Mouse (Mus musculus) midbrain, postnatal 0 days (tissue): ENCODE data around the gene Rsrc1. TPM values are rescaled to one million over a fixed set of nuclear protein-coding genes. Genes with fewer than 3 reads are reported as not detected.

Source experiments
- ATAC-seq: fragments of 200-750 bp; cut with Nextera tagmentation; 2 replicates; pipeline ENCODE4 v1.8.0; 2017; ENCODE audit warnings: moderate number of reproducible peaks, mild to moderate bottlenecking, moderate TSS enrichment, moderate library complexity; ENCODE audit not compliant: low FRiP score
- DNase-seq: peaks from one replicate; pipeline ENCODE4 v3.0.0-alpha.2; 2015; ENCODE audit warnings: low spot score
- H3K27ac ChIP-seq: fragments of 300-500 bp; sonication (generic); 2 replicates; pipeline ENCODE4 v1.5.1; 2014; ENCODE audit warnings: low read depth, mild to moderate bottlenecking, low read length, mixed read lengths
- H3K27me3 ChIP-seq: fragments of 300-500 bp; sonication (generic); 2 replicates; pipeline ENCODE4 v1.6.1; 2014; ENCODE audit warnings: low read length, control low read depth, mixed read lengths; ENCODE audit not compliant: insufficient read depth
- H3K36me3 ChIP-seq: fragments of 300-500 bp; sonication (generic); 2 replicates; pipeline ENCODE4 v1.6.1; 2014; ENCODE audit warnings: low read length, control low read depth, mixed read lengths; ENCODE audit not compliant: insufficient read depth
- H3K4me1 ChIP-seq: fragments of 300-500 bp; sonication (generic); 2 replicates; pipeline ENCODE4 v1.6.1; 2014; ENCODE audit warnings: mild to moderate bottlenecking, control low read depth, antibody characterized with exemption, low read length, mixed read lengths; ENCODE audit not compliant: insufficient read depth
- H3K4me2 ChIP-seq: fragments of 300-500 bp; sonication (generic); 2 replicates; pipeline ENCODE4 v1.6.1; 2014; ENCODE audit warnings: low read depth, mild to moderate bottlenecking, low read length, mixed read lengths; ENCODE audit not compliant: poor library complexity, severe bottlenecking
- H3K4me3 ChIP-seq: fragments of 300-500 bp; sonication (generic); 2 replicates; pipeline ENCODE4 v1.5.1; 2014; ENCODE audit warnings: low read depth, mild to moderate bottlenecking, low read length, moderate library complexity
- H3K9ac ChIP-seq: fragments of 300-500 bp; sonication (generic); replicated peaks from 2 replicates; pipeline ENCODE4 v1.6.1; 2014; ENCODE audit warnings: mild to moderate bottlenecking, low read length, moderate library complexity, mixed read lengths; ENCODE audit not compliant: poor library complexity, severe bottlenecking
- H3K9me3 ChIP-seq: fragments of 300-500 bp; sonication (generic); 2 replicates; pipeline ENCODE4 v1.6.1; 2016; ENCODE audit warnings: low read length, control low read depth
- CTCF ChIP-seq: IDR thresholded peaks from 2 replicates; pipeline ENCODE4 v1.5.1; 2016; ENCODE audit warnings: antibody characterized with exemption, mild to moderate bottlenecking
- WGBS: fragments of 180-500 bp; shearing (Covaris S2); extraction: QIAGEN DNeasy Blood & Tissue Kit; methylation state at CpG from one replicate; pipeline ENCODE4 v1.1.7; 2014; 5-methylcytosine and 5-hydroxymethylcytosine counted together
- polyA plus RNA-seq: library from polyadenylated mRNA; unstranded; fragments of >200 nt; fragmentation: Nextera tagmentation; extraction: Ambion mirVana; gene quantifications from 2 replicates; pipeline ENCODE4 v1.2.1, GENCODE M21; 2015
- total RNA-seq: library from RNA; depleted of rRNA; stranded (reverse); fragments of >200 nt; gene quantifications from 2 replicates; pipeline ENCODE4 v1.2.3, GENCODE M21; 2014

Gene Rsrc1
- total and polyA plus RNA-seq, 2 experiments from 2014 or later, result 37.5 to 39.3 TPM

DNA sequence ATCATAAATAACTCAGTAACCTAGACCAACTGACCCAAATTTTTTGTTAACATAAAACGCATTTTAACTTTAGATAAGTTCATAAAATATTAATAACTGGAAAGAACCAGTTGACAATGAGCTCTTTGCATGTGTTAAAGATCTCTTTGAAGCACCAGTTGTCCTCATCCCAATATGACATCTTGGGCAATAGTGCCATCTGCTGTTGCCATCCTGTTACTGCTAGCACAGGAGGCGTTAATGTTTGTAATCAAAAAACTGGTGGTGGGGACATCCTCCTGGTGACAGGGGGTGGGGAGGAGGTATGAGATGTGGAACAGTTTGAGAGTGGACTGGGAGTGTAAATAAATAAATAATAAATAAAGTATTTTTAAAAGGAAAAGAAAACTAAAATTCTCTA, 363.4 kb downstream of the Rsrc1 start:
- no peak overlapping the region for H3K4me2 ChIP-seq
- TF ChIP-seq CTCF, result peak; percentile 94
- no peak overlapping the region for H3K4me3 ChIP-seq
- H3K36me3 ChIP-seq, result no peaks in the 10 kb centered on the region
- ATAC-seq (peak; percentile 63; the same call in 1 of the 2 replicates), DNase-seq (peak; percentile 77)
- no peaks in the 10 kb centered on the region for H3K27me3 ChIP-seq
- 14% methylated on average over 2 of the region's 2 CpGs for WGBS
- no peak overlapping the region for H3K9ac ChIP-seq
- H3K9me3 ChIP-seq, result no peaks in the 10 kb centered on the region
- no peak overlapping the region for H3K27ac ChIP-seq
- H3K4me1 ChIP-seq, result no peaks in the 10 kb centered on the region

DNA sequence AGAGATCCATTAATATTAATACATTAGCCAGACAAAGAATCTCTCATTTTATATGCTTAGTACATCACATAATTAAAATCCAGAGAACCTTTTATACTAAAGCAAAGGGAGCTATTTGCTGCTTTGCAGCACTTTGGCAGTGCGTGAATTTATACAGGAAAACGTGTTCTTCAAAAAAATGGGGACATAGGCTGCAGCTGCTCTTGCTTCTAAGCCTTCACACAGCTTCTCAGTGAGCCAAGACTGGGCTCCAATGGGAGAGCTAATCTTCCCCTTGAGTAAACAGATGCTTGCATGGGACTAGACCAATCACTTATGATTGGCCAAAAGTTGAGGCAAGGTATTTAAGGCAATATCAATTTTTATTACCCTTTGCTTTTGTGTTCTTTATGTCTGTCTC, 365.5 kb downstream of the Rsrc1 start:
- 36% methylated on average over 2 of the region's 2 CpGs for WGBS
- Histone ChIP-seq H3K4me2 (no peak overlapping the region), H3K9ac (no peak overlapping the region), H3K4me3 (no peak overlapping the region), H3K27ac (no peak overlapping the region), H3K9me3 (no peaks in the 10 kb centered on the region), H3K27me3 (no peaks in the 10 kb centered on the region), H3K4me1 (no peaks in the 10 kb centered on the region), H3K36me3 (no peaks in the 10 kb centered on the region)
- no peak for DNase-seq
- no peak for TF ChIP-seq CTCF
- ATAC-seq, result no peak

DNA sequence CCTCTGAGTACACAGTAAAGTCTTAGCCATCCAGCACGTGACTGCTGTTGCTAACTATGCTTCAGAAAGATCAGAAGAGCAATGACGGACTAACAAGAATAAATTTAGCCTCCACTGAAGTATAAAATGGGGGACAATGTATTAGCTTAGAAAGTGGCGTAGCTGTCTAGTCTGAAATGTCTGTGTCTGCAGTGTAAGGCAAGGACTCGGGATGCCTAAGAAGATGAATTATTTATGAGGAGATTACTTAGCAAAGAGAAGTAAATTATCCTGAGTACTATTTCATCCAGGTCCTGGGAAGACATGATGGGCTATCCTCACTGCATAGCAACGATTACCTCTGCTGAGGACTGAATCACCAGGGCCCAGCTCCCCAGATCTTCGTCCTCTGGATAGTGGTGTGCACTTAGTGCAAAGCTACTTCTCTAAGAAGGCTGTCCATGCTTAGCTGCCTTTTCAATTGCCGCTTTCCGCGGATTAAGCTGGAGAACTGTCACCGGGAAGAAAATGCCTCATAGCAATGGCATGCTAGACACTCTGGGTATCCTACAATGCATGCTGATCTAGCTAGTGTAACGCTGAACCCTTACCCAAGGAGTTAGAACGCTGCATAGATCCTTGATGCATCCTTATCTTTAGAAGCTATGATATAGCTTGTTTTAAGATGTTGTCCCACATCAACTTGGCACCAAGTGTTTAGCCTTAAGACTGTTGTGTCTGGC, 370.4 kb downstream of the Rsrc1 start:
- no peaks in the 10 kb centered on the region for H3K27me3 ChIP-seq
- H3K4me3 ChIP-seq, result no peak overlapping the region
- ATAC-seq (peak; percentile 45; the same call in 1 of the 2 replicates), DNase-seq (no peak)
- no peak overlapping the region for H3K9ac ChIP-seq
- no peaks in the 10 kb centered on the region for H3K9me3 ChIP-seq
- TF ChIP-seq CTCF, result no peak
- no peak overlapping the region for H3K27ac ChIP-seq
- no peaks in the 10 kb centered on the region for H3K36me3 ChIP-seq
- WGBS, result 25% methylated on average over 12 of the region's 12 CpGs
- H3K4me2 ChIP-seq, result no peak overlapping the region
- H3K4me1 ChIP-seq, result no peaks in the 10 kb centered on the region

DNA sequence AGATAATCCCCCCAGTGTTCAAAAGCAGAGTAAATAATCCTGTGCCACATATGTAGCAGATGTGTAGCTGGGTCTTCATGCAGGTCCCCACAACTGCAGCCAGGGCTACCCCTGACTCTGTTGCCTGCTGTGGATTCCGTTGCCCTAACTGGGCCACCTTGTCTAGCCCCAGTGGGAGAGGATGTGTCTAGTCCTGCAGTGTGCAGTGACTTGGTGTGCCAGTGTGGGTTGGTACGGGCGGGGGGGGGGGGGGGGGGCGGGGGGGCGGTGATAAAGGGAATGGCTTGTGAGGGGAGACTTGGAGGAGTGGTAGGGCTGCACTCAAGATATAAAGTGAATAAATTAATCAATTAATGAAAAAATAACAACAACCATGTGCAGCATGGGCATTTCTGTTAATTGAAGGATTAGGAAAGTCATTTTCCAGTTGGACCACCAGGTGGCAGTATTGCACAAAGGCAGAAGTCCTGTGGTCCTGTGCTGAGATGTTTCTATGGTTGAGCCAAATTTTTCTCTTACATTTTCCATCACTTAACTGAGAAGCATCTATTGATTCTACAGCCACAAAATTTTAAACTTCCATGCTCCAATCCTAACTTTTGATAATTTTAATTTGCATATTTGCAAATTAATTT, 371.1 kb downstream of the Rsrc1 start:
- ATAC-seq (peak; percentile 57), DNase-seq (peak; percentile 78)
- no peak overlapping the region for H3K4me2 ChIP-seq
- H3K9me3 ChIP-seq, result no peaks in the 10 kb centered on the region
- H3K36me3 ChIP-seq, result no peaks in the 10 kb centered on the region
- WGBS, result 17% methylated on average over 3 of the region's 5 CpGs
- no peaks in the 10 kb centered on the region for H3K4me1 ChIP-seq
- no peak overlapping the region for H3K9ac ChIP-seq
- no peaks in the 10 kb centered on the region for H3K27me3 ChIP-seq
- H3K27ac ChIP-seq, result no peak overlapping the region
- peak; percentile 86 for TF ChIP-seq CTCF
- no peak overlapping the region for H3K4me3 ChIP-seq

DNA sequence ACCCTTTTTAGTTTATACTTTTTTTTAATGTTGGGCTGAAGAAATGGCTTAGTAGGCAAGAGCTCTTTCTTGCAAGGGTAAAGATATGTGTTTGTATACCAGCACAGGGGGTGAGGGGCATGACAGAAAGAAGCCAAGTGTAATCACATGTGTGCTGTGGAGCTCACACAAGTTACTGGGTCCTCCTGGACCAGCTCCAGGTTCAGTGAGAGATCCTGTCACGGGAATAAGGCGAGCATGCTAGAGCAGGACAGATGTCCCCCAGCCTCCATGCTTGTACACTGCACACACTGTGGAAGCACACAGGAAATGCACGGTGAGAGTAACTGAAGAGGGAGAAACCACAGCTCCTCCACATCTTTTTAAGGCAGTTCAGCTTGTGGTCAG, 371.6 kb downstream of the Rsrc1 start:
- DNase-seq, result no peak

DNA sequence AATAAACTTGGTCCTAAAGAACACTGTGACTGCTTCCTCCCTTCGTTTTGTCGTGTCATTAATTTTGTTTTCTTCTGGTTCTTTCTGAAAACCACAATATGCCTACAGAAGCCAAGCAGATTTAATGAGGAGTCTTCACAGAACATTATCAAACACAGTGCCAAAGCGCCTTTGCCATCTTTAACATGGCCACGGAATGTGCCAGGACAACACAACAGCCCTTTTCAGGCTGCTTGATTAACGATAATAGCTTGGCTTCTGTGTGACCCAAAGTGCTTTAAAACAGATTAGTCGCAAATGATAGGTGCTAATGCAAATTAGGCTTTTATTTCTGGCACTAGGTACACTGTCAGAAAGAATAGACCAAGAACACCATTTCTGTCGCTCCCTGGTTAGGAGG, 377.2 kb downstream of the Rsrc1 start:
- no peak overlapping the region for H3K4me3 ChIP-seq
- H3K4me1 ChIP-seq, result no peaks in the 10 kb centered on the region
- no peak for TF ChIP-seq CTCF
- no peaks in the 10 kb centered on the region for H3K9me3 ChIP-seq
- no peak for ATAC-seq
- no peak overlapping the region for H3K9ac ChIP-seq
- no peaks in the 10 kb centered on the region for H3K27me3 ChIP-seq
- DNase-seq, result no peak
- H3K27ac ChIP-seq, result no peak overlapping the region
- H3K36me3 ChIP-seq, result no peaks in the 10 kb centered on the region
- no peak overlapping the region for H3K4me2 ChIP-seq
- 74% methylated on average over 7 of the region's 7 CpGs for WGBS

More for the DNA sequence above, 371.6 kb downstream of the Rsrc1 start:
- Histone ChIP-seq H3K4me2 (no peak overlapping the region), H3K36me3 (no peaks in the 10 kb centered on the region), H3K9me3 (no peaks in the 10 kb centered on the region), H3K4me3 (no peak overlapping the region), H3K27ac (no peak overlapping the region), H3K4me1 (no peaks in the 10 kb centered on the region), H3K9ac (no peak overlapping the region), H3K27me3 (no peaks in the 10 kb centered on the region)
- ATAC-seq, result 0 out of 2 replicates have a peak, but pooled peaks have one; percentile 22
- TF ChIP-seq CTCF, result no peak
- whole genome bisulfite sequencing, result 84% methylated on average over 3 of the region's 3 CpGs
